ENCODE assay signal across 11 mouse cellular contexts in the genomic region with DNA sequence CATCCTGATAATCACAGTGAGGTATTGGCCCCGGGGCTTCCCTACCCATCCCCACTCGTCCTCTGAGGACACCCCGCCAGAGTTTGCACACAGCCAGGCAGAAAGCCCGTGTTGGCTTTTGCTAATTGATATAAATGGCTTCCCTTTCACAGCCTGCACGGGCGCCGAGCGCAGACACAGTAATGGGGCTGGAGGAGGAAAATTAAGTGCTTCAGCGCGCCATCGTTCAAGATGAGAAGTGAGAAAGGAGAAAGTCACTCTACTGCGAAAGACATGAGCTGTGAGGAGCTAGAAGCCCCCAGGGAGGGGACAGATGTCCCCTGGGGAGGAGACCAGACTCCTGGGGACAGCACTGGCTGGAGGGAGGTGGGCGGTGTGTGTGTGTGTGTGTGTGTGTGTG.
DNase-seq lines count a peak whose midpoint lies in the region; ATAC-seq and TF ChIP-seq lines count a peak whose summit lies in the region.
"Had no signal": no experiment of that assay in that cellular context is flagged by ENCODE, and none has a peak within 500 bp of the region (broad histone marks: within the 10 kb centered on the region; RNA-seq: fewer than 3 reads in every experiment).

No protein-coding gene starts in this region.

- no peak for TF ChIP-seq CTCF in bone marrow, adult 2 months (IDR thresholded peaks at IDR 0.05; ENCODE audit: control insufficient read depth, insufficient read depth, low read length)

- no peak overlapping the region for H3K4me3 ChIP-seq in bone marrow, adult 2 months (replicated peaks; ENCODE audit: control insufficient read depth, low read depth, low read length)
- no peak overlapping the region for H3K4me3 ChIP-seq in hindbrain, embryonic 15.5 days
- H3K4me3 ChIP-seq in neural tube, embryonic 13.5 days = no peak overlapping the region

- H3K27ac ChIP-seq in bone marrow, adult 2 months (ENCODE audit: control insufficient read depth, insufficient read depth, low read depth, low read length, poor library complexity) = 0 out of 2 replicates have a peak overlapping the region, but pooled peaks have one; percentile 20
- H3K27ac ChIP-seq in hindbrain, embryonic 15.5 days (replicated peaks) = peak overlapping the region; percentile 56; the same call in 1 of the 2 replicates
- peak overlapping the region; percentile 69 for H3K27ac ChIP-seq in neural tube, embryonic 13.5 days (replicated peaks)

- no peak overlapping the region for H3K9ac ChIP-seq in hindbrain, embryonic 15.5 days
- peak overlapping the region; percentile 56; the same call in 1 of the 2 replicates for H3K9ac ChIP-seq in neural tube, embryonic 13.5 days

- H3K9me3 ChIP-seq in hindbrain, embryonic 15.5 days = no peaks in the 10 kb centered on the region
- H3K9me3 ChIP-seq in neural tube, embryonic 13.5 days = no peaks in the 10 kb centered on the region

- H3K4me1 ChIP-seq in bone marrow, adult 2 months (ENCODE audit: control insufficient read depth, insufficient read depth, low read length) = no peaks in the 10 kb centered on the region; the same call in 1 of the 2 replicates
- peaks cover 23% of the 10 kb centered on the region for H3K4me1 ChIP-seq in hindbrain, embryonic 15.5 days (replicated peaks)
- peaks cover 42% of the 10 kb centered on the region for H3K4me1 ChIP-seq in neural tube, embryonic 13.5 days (replicated peaks)

- DNase-seq in embryo, embryonic 11 days = peak; percentile 52
- DNase-seq in layer of hippocampus, postnatal 25 days (ENCODE audit: extremely low spot score in 1 of 2, low spot score in 1 of 2) = no peak
- DNase-seq in urinary bladder, adult 2 months (ENCODE audit: low spot score) = no peak
- DNase-seq: kidney, adult 8-10 months; lung, adult 18-20 months; right cerebral cortex, postnatal 25 days had no signal

- ATAC-seq in hindbrain, embryonic 15.5 days (ENCODE audit: low FRiP score, low read depth) = 0 out of 2 replicates have a peak, but pooled peaks have one; percentile 65
- peak; percentile 79 for ATAC-seq in neural tube, embryonic 13.5 days (ENCODE audit: low read depth)
- no peak for ATAC-seq in cerebellum, adult (ENCODE audit: insufficient number of reproducible peaks, low FRiP score, low TSS enrichment)
- ATAC-seq: activated CD4-positive, CD25-positive, alpha-beta regulatory T cell, adult 4 months had no signal

- WGBS in bone marrow, adult 2 months = 80% methylated on average over 13 of the region's 13 CpGs
- 24% methylated on average over 13 of the region's 13 CpGs for WGBS in hindbrain, embryonic 15.5 days
- WGBS in neural tube, embryonic 13.5 days = 18% methylated on average over 13 of the region's 13 CpGs

- no peaks in the 10 kb centered on the region for H3K36me3 ChIP-seq in hindbrain, embryonic 15.5 days
- no peaks in the 10 kb centered on the region for H3K36me3 ChIP-seq in neural tube, embryonic 13.5 days

- no peaks in the 10 kb centered on the region for H3K27me3 ChIP-seq in hindbrain, embryonic 15.5 days
- peaks cover 11% of the 10 kb centered on the region; the same call in 1 of the 2 replicates for H3K27me3 ChIP-seq in neural tube, embryonic 13.5 days

- no peak for TF ChIP-seq POLR2A in bone marrow, adult 2 months (IDR thresholded peaks at IDR 0.05; ENCODE audit: borderline replicate concordance, control insufficient read depth, low read depth, low read length)

- H3K4me2 ChIP-seq in hindbrain, embryonic 15.5 days = no peak overlapping the region; the same call in 1 of the 2 replicates
- peak overlapping the region; percentile 6; the same call in 1 of the 2 replicates for H3K4me2 ChIP-seq in neural tube, embryonic 13.5 days
